Mouse (Mus musculus) limb, embryonic 12.5 days (tissue): ENCODE results near the gene Zfp839. TPM values are rescaled to one million over a fixed set of nuclear protein-coding genes. Genes with fewer than 3 reads are reported as not detected.
"Not testable (repeated sequence)": the region's sequence is repeated elsewhere in the genome, so short reads cannot be mapped to it uniquely, and the experiment has no call there.

Source experiments
- ATAC-seq: fragments of 200-750 bp; cut with Nextera tagmentation; 2 replicates; pipeline ENCODE4 v1.8.0; 2017; ENCODE audit warnings: low read depth, moderate TSS enrichment; ENCODE audit not compliant: insufficient number of reproducible peaks, insufficient read depth, low FRiP score, low TSS enrichment
- H3K27ac ChIP-seq: fragments of 300-500 bp; sonication (generic); 2 replicates; pipeline ENCODE4 v1.5.1; 2016; ENCODE audit warnings: mild to moderate bottlenecking, moderate library complexity
- H3K27me3 ChIP-seq: fragments of 300-500 bp; sonication (generic); 2 replicates; pipeline ENCODE4 v1.6.1; 2016; ENCODE audit warnings: mild to moderate bottlenecking, moderate library complexity
- H3K36me3 ChIP-seq: fragments of 300-500 bp; sonication (generic); 2 replicates; pipeline ENCODE4 v1.6.1; 2016; ENCODE audit warnings: mild to moderate bottlenecking, moderate library complexity
- H3K4me1 ChIP-seq: fragments of 300-500 bp; sonication (generic); replicated peaks from 2 replicates; pipeline ENCODE4 v1.6.1; 2016
- H3K4me2 ChIP-seq: fragments of 300-500 bp; sonication (generic); 2 replicates; pipeline ENCODE4 v1.6.1; 2016; ENCODE audit warnings: mild to moderate bottlenecking, moderate library complexity
- H3K4me3 ChIP-seq: fragments of 300-500 bp; sonication (generic); replicated peaks from 2 replicates; pipeline ENCODE4 v1.5.1; 2016; ENCODE audit warnings: mild to moderate bottlenecking
- H3K9ac ChIP-seq: fragments of 300-500 bp; sonication (generic); replicated peaks from 2 replicates; pipeline ENCODE4 v1.6.1; 2016; ENCODE audit warnings: mild to moderate bottlenecking, moderate library complexity
- H3K9me3 ChIP-seq: fragments of 300-500 bp; sonication (generic); 2 replicates; pipeline ENCODE4 v1.6.1; 2016; ENCODE audit warnings: mild to moderate bottlenecking, moderate library complexity
- WGBS: fragments of 180-500 bp; shearing (Covaris S2); methylation state at CpG from one replicate; pipeline ENCODE4 v1.1.7; 2016; 5-methylcytosine and 5-hydroxymethylcytosine counted together
- polyA plus RNA-seq: library from polyadenylated mRNA; unstranded; fragments of >200 nt; fragmentation: Nextera tagmentation; extraction: Ambion mirVana; gene quantifications from 2 replicates; pipeline ENCODE4 v1.2.1, GENCODE M21; 2016

Zfp839 gene
- polyA plus RNA-seq, 1 experiment from 2014 or later = 8.2 TPM

- WGBS = 75% methylated on average over 7 of the region's 7 CpGs
- no peaks in the 10 kb centered on the region for H3K4me1 ChIP-seq
- H3K27ac ChIP-seq = no peak overlapping the region
- H3K4me2 ChIP-seq = no peak overlapping the region
- H3K27me3 ChIP-seq = no peaks in the 10 kb centered on the region
- H3K4me3 ChIP-seq = no peak overlapping the region
- H3K9me3 ChIP-seq = no peaks in the 10 kb centered on the region
- ATAC-seq = no peak
- H3K36me3 ChIP-seq = peaks cover 58% of the 10 kb centered on the region
- H3K9ac ChIP-seq = no peak overlapping the region
Measured at GRCm38 (mm10) chr12:110857196-110857595, 7.1 kb downstream of the Zfp839 start.

GRCm38 (mm10) chr12:110858681-110859080, 8.6 kb downstream of the Zfp839 start:
- not testable (repeated sequence) for H3K4me3 ChIP-seq, H3K27me3 ChIP-seq, H3K4me1 ChIP-seq, H3K4me2 ChIP-seq, H3K9ac ChIP-seq, H3K27ac ChIP-seq, ATAC-seq, H3K9me3 ChIP-seq
- H3K36me3 ChIP-seq = peaks cover 65% of the 10 kb centered on the region
- WGBS = 95% methylated on average over 15 of the region's 15 CpGs

GRCm38 (mm10) chr12:110860293-110860692, 10.2 kb downstream of the Zfp839 start:
- H3K27me3 ChIP-seq = no peaks in the 10 kb centered on the region
- H3K27ac ChIP-seq = no peak overlapping the region
- no peak overlapping the region for H3K4me3 ChIP-seq
- ATAC-seq = no peak
- peaks cover 75% of the 10 kb centered on the region for H3K36me3 ChIP-seq
- H3K4me1 ChIP-seq = no peaks in the 10 kb centered on the region
- no peak overlapping the region for H3K9ac ChIP-seq
- no peaks in the 10 kb centered on the region for H3K9me3 ChIP-seq
- H3K4me2 ChIP-seq = no peak overlapping the region

DNA sequence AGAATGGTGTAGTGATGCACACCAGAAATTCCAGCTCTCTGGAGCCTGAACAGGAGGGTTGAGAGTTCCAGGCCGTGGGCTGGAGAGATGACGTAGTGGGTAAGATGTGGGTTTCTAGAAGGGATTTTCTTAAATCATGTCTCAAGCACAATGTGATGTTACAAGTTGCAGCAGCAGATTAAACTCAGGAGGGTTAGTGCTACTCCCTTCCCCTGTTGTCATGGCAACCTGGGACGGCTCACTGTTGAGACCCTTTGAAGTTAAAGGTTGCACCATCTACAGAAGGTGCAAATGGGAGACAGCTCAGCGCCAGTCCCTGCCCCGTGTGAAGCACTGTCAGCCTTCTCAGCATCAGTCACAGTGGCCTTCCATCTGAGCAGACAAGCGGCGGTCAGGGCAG, 11.2 kb downstream of the Zfp839 start:
- Histone ChIP-seq H3K27me3 (no peaks in the 10 kb centered on the region), H3K4me1 (no peaks in the 10 kb centered on the region), H3K36me3 (peaks cover 75% of the 10 kb centered on the region), H3K4me2 (no peak overlapping the region), H3K9ac (no peak overlapping the region), H3K9me3 (no peaks in the 10 kb centered on the region), H3K27ac (no peak overlapping the region), H3K4me3 (no peak overlapping the region)
- ATAC-seq = no peak
- WGBS = 32% methylated on average over 7 of the region's 7 CpGs

- Histone ChIP-seq H3K4me3 (no peak overlapping the region), H3K4me1 (no peaks in the 10 kb centered on the region), H3K36me3 (peaks cover 84% of the 10 kb centered on the region), H3K9me3 (no peaks in the 10 kb centered on the region), H3K27me3 (no peaks in the 10 kb centered on the region), H3K27ac (no peak overlapping the region), H3K9ac (no peak overlapping the region), H3K4me2 (no peak overlapping the region)
- WGBS = 92% methylated on average over 6 of the region's 6 CpGs
- ATAC-seq = no peak
Measured at GRCm38 (mm10) chr12:110864008-110864407, 14.0 kb downstream of the Zfp839 start.

- Histone ChIP-seq H3K36me3 (peaks cover 87% of the 10 kb centered on the region), H3K4me1 (no peaks in the 10 kb centered on the region), H3K4me3 (no peak overlapping the region), H3K27ac (no peak overlapping the region), H3K4me2 (no peak overlapping the region), H3K27me3 (no peaks in the 10 kb centered on the region), H3K9me3 (no peaks in the 10 kb centered on the region), H3K9ac (no peak overlapping the region)
- 68% methylated on average over 6 of the region's 6 CpGs for WGBS
- ATAC-seq = no peak
Measured at GRCm38 (mm10) chr12:110865571-110865970, 15.5 kb downstream of the Zfp839 start.

- Histone ChIP-seq H3K27ac (no peak overlapping the region), H3K4me3 (no peak overlapping the region), H3K36me3 (peaks cover 88% of the 10 kb centered on the region), H3K4me2 (no peak overlapping the region), H3K4me1 (no peaks in the 10 kb centered on the region), H3K9me3 (no peaks in the 10 kb centered on the region), H3K9ac (no peak overlapping the region), H3K27me3 (no peaks in the 10 kb centered on the region)
- 89% methylated on average over 10 of the region's 10 CpGs for WGBS
- ATAC-seq = no peak
Measured at GRCm38 (mm10) chr12:110865989-110866388, 15.9 kb downstream of the Zfp839 start.

DNA sequence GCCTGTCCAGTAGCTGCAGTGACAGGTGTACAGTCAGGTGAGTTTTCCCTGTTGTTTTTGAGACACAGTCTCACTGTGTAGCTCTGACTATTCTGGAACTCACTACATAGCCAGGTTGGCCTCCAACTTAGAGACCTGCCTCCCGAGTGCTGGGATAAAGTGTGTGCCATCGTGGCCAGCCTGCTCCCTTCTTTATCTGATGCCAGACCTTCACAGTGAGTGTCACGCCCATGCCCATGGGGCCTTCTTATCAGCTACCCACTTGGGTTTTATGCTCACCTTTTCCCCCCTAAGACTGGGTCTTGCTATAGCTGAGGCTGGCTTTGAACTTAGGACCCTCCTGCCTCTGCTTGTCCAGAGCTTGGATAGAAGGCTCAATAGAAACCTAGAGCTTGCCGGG, 20.1 kb downstream of the Zfp839 start:
- H3K9me3 ChIP-seq = no peaks in the 10 kb centered on the region
- no peak for ATAC-seq
- H3K27me3 ChIP-seq = no peaks in the 10 kb centered on the region
- H3K4me1 ChIP-seq = no peaks in the 10 kb centered on the region
- H3K9ac ChIP-seq = no peak overlapping the region
- no peak overlapping the region for H3K4me3 ChIP-seq
- 86% methylated on average over 4 of the region's 4 CpGs for WGBS
- no peak overlapping the region for H3K27ac ChIP-seq
- H3K4me2 ChIP-seq = no peak overlapping the region
- peaks cover 95% of the 10 kb centered on the region for H3K36me3 ChIP-seq

DNA sequence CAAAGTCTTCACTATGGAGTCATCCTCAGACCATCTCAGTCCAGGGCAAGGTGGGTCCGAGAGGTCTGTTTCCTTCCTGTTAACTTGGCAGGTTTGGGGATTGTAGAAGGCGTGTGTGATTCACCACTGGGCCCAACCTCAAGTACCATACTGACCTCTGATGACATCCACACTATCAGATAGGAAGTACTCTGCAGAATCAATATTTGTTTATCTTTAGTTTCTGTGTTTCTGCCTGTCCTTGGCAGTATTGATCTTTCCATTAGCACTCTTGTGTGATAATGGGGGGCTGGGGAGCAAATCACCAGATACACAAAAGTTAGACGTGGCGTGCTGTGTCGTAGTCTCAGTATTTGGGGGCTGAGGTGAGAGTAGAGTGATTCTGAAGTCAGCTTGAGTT, 21.2 kb downstream of the Zfp839 start:
- peaks cover 97% of the 10 kb centered on the region for H3K36me3 ChIP-seq
- H3K4me3 ChIP-seq = no peak overlapping the region
- H3K27me3 ChIP-seq = no peaks in the 10 kb centered on the region
- H3K27ac ChIP-seq = no peak overlapping the region
- WGBS = 95% methylated on average over 5 of the region's 5 CpGs
- no peak overlapping the region for H3K9ac ChIP-seq
- no peak for ATAC-seq
- H3K4me2 ChIP-seq = no peak overlapping the region
- H3K9me3 ChIP-seq = no peaks in the 10 kb centered on the region
- H3K4me1 ChIP-seq = no peaks in the 10 kb centered on the region

DNA sequence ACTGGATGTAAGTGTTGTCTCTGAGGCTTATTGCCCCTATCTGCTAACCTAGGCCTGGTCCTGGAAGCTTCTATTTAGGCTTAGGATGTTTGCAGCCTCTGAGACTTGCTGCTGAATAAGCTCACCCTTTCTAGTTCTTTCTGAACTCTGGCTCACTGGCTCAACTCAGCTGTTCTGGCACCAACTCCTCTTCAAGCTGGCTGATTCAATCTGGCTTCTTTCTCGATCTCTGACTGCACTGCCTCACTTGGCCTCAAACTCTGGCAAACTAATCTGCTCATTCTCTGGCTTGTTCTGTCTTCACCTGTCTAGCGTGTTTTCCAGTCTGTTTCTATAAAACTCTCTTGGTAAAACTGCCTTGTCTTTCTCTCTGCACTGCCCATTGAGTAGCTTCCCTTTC, 25.3 kb downstream of the Zfp839 start:
- H3K27ac ChIP-seq = no peak overlapping the region
- no peak overlapping the region for H3K9ac ChIP-seq
- no peak overlapping the region for H3K4me2 ChIP-seq
- no peak overlapping the region for H3K4me3 ChIP-seq
- H3K36me3 ChIP-seq = peaks cover 91% of the 10 kb centered on the region
- H3K27me3 ChIP-seq = no peaks in the 10 kb centered on the region
- WGBS = 92% methylated on average over 2 of the region's 2 CpGs
- H3K4me1 ChIP-seq = no peaks in the 10 kb centered on the region
- no peak for ATAC-seq
- no peaks in the 10 kb centered on the region for H3K9me3 ChIP-seq

DNA sequence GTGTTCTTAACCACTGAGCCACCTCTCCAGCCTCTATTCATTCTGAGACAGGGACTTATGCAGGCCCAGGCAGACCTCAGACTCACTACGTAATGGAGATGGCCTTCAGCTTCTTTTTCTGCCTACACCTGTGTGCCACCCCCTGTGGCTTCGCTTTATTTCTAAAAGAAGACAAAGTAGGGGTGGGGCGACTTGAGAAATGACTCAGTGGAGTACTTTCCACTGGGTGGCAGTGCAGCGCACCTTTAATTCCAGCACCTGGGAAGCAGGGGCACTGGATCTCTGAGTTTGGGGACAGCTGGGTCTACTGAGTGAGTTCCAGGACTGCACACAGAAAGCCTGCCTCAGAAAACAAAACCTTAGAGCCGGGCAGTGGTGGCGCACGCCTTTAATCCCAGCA, 32.2 kb downstream of the Zfp839 start:
- no peak overlapping the region for H3K4me2 ChIP-seq
- peaks cover 60% of the 10 kb centered on the region for H3K36me3 ChIP-seq
- H3K27me3 ChIP-seq = no peaks in the 10 kb centered on the region
- H3K4me1 ChIP-seq = no peaks in the 10 kb centered on the region
- WGBS = 87% methylated on average over 7 of the region's 7 CpGs
- no peak overlapping the region for H3K9ac ChIP-seq
- no peaks in the 10 kb centered on the region for H3K9me3 ChIP-seq
- H3K4me3 ChIP-seq = no peak overlapping the region
- no peak overlapping the region for H3K27ac ChIP-seq
- ATAC-seq = no peak

DNA sequence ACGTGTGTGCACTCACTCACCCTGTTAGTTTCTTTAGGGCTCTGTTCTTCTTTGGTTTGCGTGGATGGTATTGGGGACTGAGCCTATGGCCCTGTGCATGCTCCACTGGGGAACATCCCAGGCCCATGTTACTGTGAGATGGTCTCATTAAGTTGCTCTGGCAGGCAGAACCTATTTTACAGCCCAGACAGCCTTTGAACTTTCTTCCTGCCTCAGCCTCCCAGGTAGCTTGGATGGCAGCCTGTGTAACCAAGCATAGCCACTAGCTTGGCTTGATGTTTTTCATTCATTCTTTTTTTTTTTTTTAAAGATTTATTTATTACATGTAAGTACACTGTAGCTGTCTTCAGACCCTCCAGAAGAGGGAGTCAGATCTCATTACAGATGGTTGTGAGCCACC, 35.2 kb downstream of the Zfp839 start:
- ATAC-seq = no peak
- Histone ChIP-seq H3K9ac (no peak overlapping the region), H3K9me3 (no peaks in the 10 kb centered on the region), H3K27ac (no peak overlapping the region), H3K36me3 (peaks cover 37% of the 10 kb centered on the region), H3K4me3 (no peak overlapping the region), H3K4me1 (peaks cover 14% of the 10 kb centered on the region), H3K27me3 (no peaks in the 10 kb centered on the region), H3K4me2 (no peak overlapping the region)
- WGBS = 98% methylated on average over 2 of the region's 2 CpGs
